Mouse (Mus musculus) mature B cell (primary cell): ENCODE measurements around the gene Pcbd2.
"Not testable (repeated sequence)": the region's sequence is repeated elsewhere in the genome, so short reads cannot be mapped to it uniquely, and the experiment has no call there.

Source experiments
- in situ Hi-C: fragments of 300-500 bp; cut with MboI; formaldehyde crosslinking; loops from 2 replicates; pipeline ENCODE4 v1.14.3; 2019

Pcbd2 gene

GRCm38 (mm10) chr13:55727120-55727838 is at the start of gene Pcbd2:
Gene Pcbd2, plus strand, starts transcription at chr13:55727368.
- in situ Hi-C loops = no loop called here

- in situ Hi-C loops = no loop called here
These were observed 45.0 kb upstream of the Pcbd2 start for GRCm38 (mm10) chr13:55682201-55682600.

GRCm38 (mm10) chr13:55683581-55683980 is 43.6 kb upstream of the Pcbd2 start:
- in situ Hi-C loops = no loop called here

GRCm38 (mm10) chr13:55686107-55686633 is 41.0 kb upstream of the Pcbd2 start:
- in situ Hi-C loops = no loop called here

GRCm38 (mm10) chr13:55687927-55688602 is 39.1 kb upstream of the Pcbd2 start:
- in situ Hi-C loops = no loop called here

- in situ Hi-C loops = no loop called here
These were observed 34.5 kb upstream of the Pcbd2 start, which contains the start of gene B230219D22Rik for GRCm38 (mm10) chr13:55692535-55693242. Gene B230219D22Rik, plus strand, starts transcription at chr13:55693124.

GRCm38 (mm10) chr13:55693243-55693721 is 33.9 kb upstream of the Pcbd2 start:
- in situ Hi-C loops = no loop called here

- in situ Hi-C loops = no loop called here
These were observed 33.1 kb upstream of the Pcbd2 start for GRCm38 (mm10) chr13:55694110-55694509.

GRCm38 (mm10) chr13:55695989-55696388 is 31.2 kb upstream of the Pcbd2 start:
- in situ Hi-C loops = not testable (repeated sequence)

- in situ Hi-C loops = no loop called here
These were observed 22.9 kb upstream of the Pcbd2 start for GRCm38 (mm10) chr13:55704301-55704700.

GRCm38 (mm10) chr13:55712846-55713245 is 14.3 kb upstream of the Pcbd2 start:
- in situ Hi-C loops = no loop called here

GRCm38 (mm10) chr13:55714501-55715166 is 12.5 kb upstream of the Pcbd2 start, which contains the start of gene Txndc15:
Gene Txndc15, plus strand, starts transcription at chr13:55714650.
- in situ Hi-C loops = no loop called here

- in situ Hi-C loops = no loop called here
These were observed 12.0 kb upstream of the Pcbd2 start for GRCm38 (mm10) chr13:55715167-55715512.

GRCm38 (mm10) chr13:55715908-55716510 is 11.2 kb upstream of the Pcbd2 start:
- in situ Hi-C loops = no loop called here

- in situ Hi-C loops = no loop called here
These were observed 5.7 kb upstream of the Pcbd2 start for GRCm38 (mm10) chr13:55721516-55721915.

- in situ Hi-C loops = no loop called here
These were observed 5.2 kb upstream of the Pcbd2 start for GRCm38 (mm10) chr13:55721995-55722394.

GRCm38 (mm10) chr13:55726598-55727119 is 509 bp upstream of the Pcbd2 start:
- in situ Hi-C loops = no loop called here

GRCm38 (mm10) chr13:55727839-55728238 is 671 bp downstream of the Pcbd2 start:
- in situ Hi-C loops = no loop called here

GRCm38 (mm10) chr13:55730716-55731115 is 3.5 kb downstream of the Pcbd2 start:
- in situ Hi-C loops = no loop called here

- in situ Hi-C loops = no loop called here
These were observed 5.0 kb downstream of the Pcbd2 start for GRCm38 (mm10) chr13:55732121-55732520.
